In genomic region chr16:8828636-8829563, GRCm38 (mm10) we compare ENCODE assay signal across 8 mouse cellular contexts. TPM values are rescaled to one million over a fixed set of nuclear protein-coding genes. Genes with fewer than 3 reads are reported as not detected.
A peak's percentile ranks its signal among the peaks of the same experiment; 100 is the strongest.
DNase-seq lines count a peak whose midpoint lies in the region; ATAC-seq and TF ChIP-seq lines count a peak whose summit lies in the region.

No protein-coding gene starts in this region.

- H3K36me3 ChIP-seq in spleen, adult 2 months (ENCODE audit: control insufficient read depth, insufficient read depth, low read length) = peaks cover 6% of the 10 kb centered on the region
- H3K36me3 ChIP-seq in kidney, embryonic 15.5 days = peaks cover 15% of the 10 kb centered on the region

- TF ChIP-seq POLR2A in spleen, adult 2 months (IDR thresholded peaks at IDR 0.05; ENCODE audit: low read depth, low read length) = no peak

- H3K4me1 ChIP-seq in spleen, adult 2 months (ENCODE audit: control insufficient read depth, insufficient read depth, insufficient read length) = peaks cover 10% of the 10 kb centered on the region
- peaks cover 24% of the 10 kb centered on the region for H3K4me1 ChIP-seq in kidney, embryonic 15.5 days

- H3K4me3 ChIP-seq in spleen, adult 2 months (ENCODE audit: extremely low read depth, insufficient read depth, insufficient read length) = peak overlapping the region; percentile 63
- peak overlapping the region; percentile 83 for H3K4me3 ChIP-seq in kidney, embryonic 15.5 days (replicated peaks)

- peak overlapping the region; percentile 66 for H3K9ac ChIP-seq in kidney, embryonic 15.5 days

- peak; percentile 61 for ATAC-seq in kidney, embryonic 15.5 days (replicated peaks; ENCODE audit: low FRiP score)

- no peaks in the 10 kb centered on the region for H3K27me3 ChIP-seq in spleen, adult 2 months (ENCODE audit: control insufficient read depth, insufficient read depth, low read length)
- H3K27me3 ChIP-seq in kidney, embryonic 15.5 days = no peaks in the 10 kb centered on the region

- intact Hi-C loops in gastrocnemius, postnatal 14 days (cut with DNase I; ENCODE audit: low total_unique reads) = no loop called here

- H3K9me3 ChIP-seq in kidney, embryonic 15.5 days (replicated peaks) = no peaks in the 10 kb centered on the region

- H3K27ac ChIP-seq in spleen, adult 2 months (ENCODE audit: insufficient read depth, low read length) = peak overlapping the region; percentile 89
- H3K27ac ChIP-seq in kidney, embryonic 15.5 days = peak overlapping the region; percentile 89

- TF ChIP-seq CTCF in spleen, adult 2 months (IDR thresholded peaks at IDR 0.05; ENCODE audit: extremely low read depth, insufficient read depth, insufficient read length, insufficient replicate concordance) = peak; percentile 24; the same call in 1 of the 2 replicates

- peak overlapping the region; percentile 97 for H3K4me2 ChIP-seq in kidney, embryonic 15.5 days

- no peak for DNase-seq in spleen, adult 2 months (ENCODE audit: low read depth in 1 of 2, low spot score in 2 of 2)
- DNase-seq in spleen, postnatal 4 days (ENCODE audit: low spot score in 2 of 2) = no peak
- DNase-seq in cerebellum, adult 18-20 months = peak; percentile 29 to 71
- DNase-seq in gastrocnemius, postnatal 14 days = peak; percentile 83
- DNase-seq in lung, postnatal 25 days (ENCODE audit: low spot score) = peak; percentile 76
- no peak for DNase-seq in layer of hippocampus, postnatal 14 days (ENCODE audit: low spot score in 2 of 2)
- no peak for DNase-seq in frontal cortex, postnatal 10 days (ENCODE audit: low spot score in 2 of 2)

- 16% methylated on average over 33 of the region's 33 CpGs for WGBS in spleen, adult 2 months
- 10% methylated on average over 33 of the region's 33 CpGs for WGBS in kidney, embryonic 15.5 days

RNA-seq across cellular contexts. Expression of gene 1810013L24Rik, which starts 1.0 kb away (rescaled TPM):
- 12.2 and 13.2 TPM in 2 replicates for polyA plus RNA-seq in spleen, adult 2 months (2012; rRNA removed)
- 10 to 100 TPM; 55.2 to 60.6 TPM for total RNA-seq in gastrocnemius, postnatal 14 days (2021)
- 20.4 and 20.8 TPM in 2 replicates for polyA plus RNA-seq in kidney, embryonic 15.5 days (2015; fragmentation: Nextera tagmentation; extraction: Ambion mirVana)
- total RNA-seq in layer of hippocampus, postnatal 14 days (2021) = 100 to 1,000 TPM; 112 to 121 TPM

RNA-seq across cellular contexts. Expression of gene Usp7, which starts 36.8 kb away (rescaled TPM):
- 22.2 and 26.3 TPM in 2 replicates for polyA plus RNA-seq in spleen, adult 2 months (2012; rRNA removed)
- total RNA-seq in gastrocnemius, postnatal 14 days (2021) = 10 to 100 TPM; 46.4 to 48.9 TPM
- polyA plus RNA-seq in kidney, embryonic 15.5 days (2015; fragmentation: Nextera tagmentation; extraction: Ambion mirVana) = 26.4 and 31.3 TPM in 2 replicates
- 100 to 1,000 TPM; 149 to 167 TPM for total RNA-seq in layer of hippocampus, postnatal 14 days (2021)

Comparison
In these comparisons a context has a peak if more than half of its experiments do, and no peak if none do; other contexts are left out.
1. DNase-seq: peak in cerebellum, adult 18-20 months (2 of 2), gastrocnemius, postnatal 14 days (single experiment) and lung, postnatal 25 days (single experiment); none in spleen, adult 2 months (0 of 2), spleen, postnatal 4 days (0 of 2), layer of hippocampus, postnatal 14 days (0 of 2) and frontal cortex, postnatal 10 days (0 of 2).